ENCODE assay signal across 24 mouse cellular contexts in the genomic region with DNA sequence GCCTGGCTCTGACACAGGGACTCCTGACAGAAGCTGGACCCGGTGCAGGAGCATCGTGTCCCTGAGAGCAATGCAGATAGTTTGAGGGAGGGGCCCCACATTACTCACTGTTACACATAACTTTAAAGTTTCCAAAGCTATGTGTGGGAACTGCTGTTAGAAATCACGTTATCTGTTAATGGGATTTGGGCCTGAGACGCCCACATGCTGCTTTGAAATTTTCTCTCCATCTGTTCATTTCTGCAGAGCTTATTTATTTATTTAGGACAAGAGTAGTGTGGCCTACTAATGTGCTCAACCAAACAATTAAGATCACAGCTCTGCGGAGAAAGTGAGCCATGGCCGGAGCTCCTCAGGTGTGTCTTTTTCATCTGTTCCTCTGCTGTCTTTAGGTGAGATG.
DNase-seq lines count a peak whose midpoint lies in the region; ATAC-seq lines count a peak whose summit lies in the region.
"Had no signal": no experiment of that assay in that cellular context is flagged by ENCODE, and none has a peak within 500 bp of the region (broad histone marks: within the 10 kb centered on the region; RNA-seq: fewer than 3 reads in every experiment).

No protein-coding gene starts in this region.

- no peak overlapping the region for H3K4me2 ChIP-seq in kidney, embryonic 16.5 days (replicated peaks; ENCODE audit: low read depth, low read length)
- H3K4me2 ChIP-seq: forebrain, embryonic 13.5 days; liver, embryonic 12.5 days; lung, embryonic 14.5 days; neural tube, embryonic 13.5 days had no signal

- no peak for ATAC-seq in kidney, embryonic 16.5 days (ENCODE audit: low FRiP score, low TSS enrichment)
- ATAC-seq: activated CD4-positive, CD25-positive, alpha-beta regulatory T cell, adult 4 months; forebrain, embryonic 13.5 days; inflammation-experienced regulatory T-cells, adult 6 months; liver, embryonic 12.5 days; Patski had no signal

- H3K9me3 ChIP-seq in kidney, embryonic 16.5 days (ENCODE audit: low read length): no peaks in the 10 kb centered on the region
- H3K9me3 ChIP-seq: embryonic facial prominence, embryonic 10.5 days; forebrain, embryonic 13.5 days; liver, embryonic 12.5 days; midbrain, embryonic 10.5 days; neural tube, embryonic 13.5 days had no signal

- H3K27ac ChIP-seq in kidney, embryonic 16.5 days (ENCODE audit: low read length): no peak overlapping the region
- H3K27ac ChIP-seq: embryonic facial prominence, embryonic 10.5 days; forebrain, embryonic 13.5 days; liver, embryonic 12.5 days; midbrain, embryonic 10.5 days; neural tube, embryonic 13.5 days had no signal

- H3K4me1 ChIP-seq in kidney, embryonic 16.5 days (ENCODE audit: insufficient read depth, low read length): no peaks in the 10 kb centered on the region
- H3K4me1 ChIP-seq: embryonic facial prominence, embryonic 10.5 days; forebrain, embryonic 13.5 days; liver, embryonic 12.5 days; midbrain, embryonic 10.5 days; neural tube, embryonic 13.5 days had no signal

- no peaks in the 10 kb centered on the region for H3K27me3 ChIP-seq in kidney, embryonic 16.5 days (ENCODE audit: insufficient read depth, low read length)
- H3K27me3 ChIP-seq: forebrain, embryonic 13.5 days; liver, embryonic 12.5 days; neural tube, embryonic 13.5 days had no signal

- no peak overlapping the region for H3K9ac ChIP-seq in kidney, embryonic 16.5 days (replicated peaks; ENCODE audit: low read length)
- H3K9ac ChIP-seq: forebrain, embryonic 13.5 days; liver, embryonic 12.5 days; lung, embryonic 14.5 days; neural tube, embryonic 13.5 days had no signal

- 78% methylated on average over 6 of the region's 6 CpGs for WGBS in kidney, embryonic 16.5 days

- H3K36me3 ChIP-seq in kidney, embryonic 16.5 days (ENCODE audit: insufficient read depth, low read length): no peaks in the 10 kb centered on the region
- H3K36me3 ChIP-seq: embryonic facial prominence, embryonic 10.5 days; liver, embryonic 12.5 days; midbrain, embryonic 10.5 days; neural tube, embryonic 13.5 days had no signal

- H3K4me3 ChIP-seq in kidney, embryonic 16.5 days (ENCODE audit: low read length): no peak overlapping the region
- H3K4me3 ChIP-seq: embryonic facial prominence, embryonic 10.5 days; forebrain, embryonic 13.5 days; liver, embryonic 12.5 days; midbrain, embryonic 10.5 days; neural tube, embryonic 13.5 days had no signal

- DNase-seq in layer of hippocampus, adult 18-20 months (ENCODE audit: low spot score in 2 of 2): peak; percentile 45 to 76
- no peak for DNase-seq in layer of hippocampus, postnatal 25 days (ENCODE audit: extremely low spot score in 1 of 2, low spot score in 1 of 2)
- DNase-seq in right cerebral cortex, postnatal 36 days (ENCODE audit: low spot score in 2 of 2): peak; percentile 23 to 25
- DNase-seq in right cerebral cortex, postnatal 4 days: no peak
- DNase-seq in cerebellum, postnatal 25 days: peak; percentile 52 to 58
- DNase-seq in embryo, embryonic 11 days: no peak
- DNase-seq: adrenal gland, postnatal 36 days; heart, adult 11 months; heart, postnatal 4 days; kidney, adult 8-10 months; kidney, postnatal 4 days; lung, embryonic 14.5 days; lung, postnatal 4 days; spleen, adult 18-20 months; thymus, postnatal 14 days had no signal

Comparison
In these comparisons a context has a peak if more than half of its experiments do, and no peak if none do; other contexts are left out.
1. DNase-seq: peak in layer of hippocampus, adult 18-20 months (2 of 2), right cerebral cortex, postnatal 36 days (2 of 2) and cerebellum, postnatal 25 days (2 of 2); none in layer of hippocampus, postnatal 25 days (0 of 2), right cerebral cortex, postnatal 4 days (single experiment) and embryo, embryonic 11 days (single experiment).